14 mouse cellular contexts compared by ENCODE assay signal in genomic region chr8:45899783-45900182, GRCm38 (mm10). TPM values are rescaled to one million over a fixed set of nuclear protein-coding genes. Genes with fewer than 3 reads are reported as not detected.
A peak's percentile ranks its signal among the peaks of the same experiment; 100 is the strongest.
DNase-seq lines count a peak whose midpoint lies in the region; ATAC-seq and TF ChIP-seq lines count a peak whose summit lies in the region.
"Had no signal": no experiment of that assay in that cellular context is flagged by ENCODE, and none has a peak within 500 bp of the region (broad histone marks: within the 10 kb centered on the region; RNA-seq: fewer than 3 reads in every experiment).

No protein-coding gene starts in this region.

- H3K9ac ChIP-seq in liver, adult 2 months (ENCODE audit: low read depth, low read length) = no peak overlapping the region
- H3K9ac ChIP-seq in liver, embryonic 11.5 days (ENCODE audit: low read depth, low read length) = no peak overlapping the region
- no peak overlapping the region for H3K9ac ChIP-seq in midbrain, postnatal 0 days (replicated peaks; ENCODE audit: low read length, poor library complexity, severe bottlenecking)

- H3K4me1 ChIP-seq in liver, adult 2 months (ENCODE audit: control insufficient read depth, insufficient read depth, low read length) = no peaks in the 10 kb centered on the region
- H3K4me1 ChIP-seq in liver, embryonic 11.5 days (replicated peaks; ENCODE audit: control insufficient read depth, insufficient read depth, low read length) = no peaks in the 10 kb centered on the region
- no peaks in the 10 kb centered on the region for H3K4me1 ChIP-seq in midbrain, postnatal 0 days (ENCODE audit: insufficient read depth, low read length)

- DNase-seq in cerebellum, postnatal 14 days = peak; percentile 46 to 48
- DNase-seq in cerebellum, adult 9-10 months = no peak
- peak; percentile 8 for DNase-seq in liver, adult 2 months (ENCODE audit: extremely low read depth, low read depth, low spot score)
- DNase-seq in liver, embryonic 11.5 days (ENCODE audit: low spot score) = no peak
- DNase-seq in Muller cell, postnatal 12 days (ENCODE audit: inconsistent ontology term) = peak; percentile 87
- DNase-seq in midbrain, postnatal 0 days (ENCODE audit: low spot score) = peak; percentile 71
- DNase-seq in testis, postnatal 10 days (ENCODE audit: low spot score) = no peak
- DNase-seq in left cerebral cortex, postnatal 36 days (ENCODE audit: low spot score in 2 of 2) = no peak
- DNase-seq: cerebellum, postnatal 25 days; gastrocnemius, postnatal 10 days; kidney, adult 11 months; thymus, postnatal 36 days had no signal

- H3K9me3 ChIP-seq in liver, embryonic 11.5 days (ENCODE audit: control insufficient read depth, low read length) = no peaks in the 10 kb centered on the region
- no peaks in the 10 kb centered on the region for H3K9me3 ChIP-seq in midbrain, postnatal 0 days (ENCODE audit: low read length)

- H3K4me3 ChIP-seq in liver, adult 2 months (ENCODE audit: insufficient read depth, low read depth, low read length) = no peak overlapping the region
- no peak overlapping the region for H3K4me3 ChIP-seq in liver, embryonic 11.5 days (ENCODE audit: low read depth, low read length)
- no peak overlapping the region for H3K4me3 ChIP-seq in midbrain, postnatal 0 days (ENCODE audit: low read depth, low read length)
- H3K4me3 ChIP-seq: layer of hippocampus, adult 2 months had no signal

- no peak overlapping the region for H3K4me2 ChIP-seq in liver, embryonic 11.5 days
- H3K4me2 ChIP-seq in midbrain, postnatal 0 days (ENCODE audit: low read depth, low read length, poor library complexity, severe bottlenecking) = no peak overlapping the region

- H3K27ac ChIP-seq in liver, adult 2 months (replicated peaks; ENCODE audit: insufficient read depth, low read depth, low read length) = no peak overlapping the region
- no peak overlapping the region for H3K27ac ChIP-seq in liver, embryonic 11.5 days (ENCODE audit: low read depth, low read length)
- no peak overlapping the region for H3K27ac ChIP-seq in midbrain, postnatal 0 days (ENCODE audit: low read depth, low read length)
- H3K27ac ChIP-seq: layer of hippocampus, adult 2 months had no signal

- WGBS in liver, adult 2 months = 81% methylated on average over 3 of the region's 3 CpGs
- 77% methylated on average over 3 of the region's 3 CpGs for WGBS in liver, embryonic 11.5 days
- WGBS in midbrain, postnatal 0 days = 61% methylated on average over 3 of the region's 3 CpGs

- TF ChIP-seq CTCF in liver, adult 2 months (IDR thresholded peaks at IDR 0.05; ENCODE audit: low read depth, low read length) = no peak
- TF ChIP-seq CTCF in midbrain, postnatal 0 days (IDR thresholded peaks at IDR 0.05) = no peak

- H3K79me2 ChIP-seq in liver, adult 2 months (ENCODE audit: control insufficient read depth, insufficient read depth, low read length) = no peaks in the 10 kb centered on the region

- intact Hi-C loops in left cerebral cortex, postnatal 36 days (cut with DNase I) = no loop called here

- no peak for ATAC-seq in liver, embryonic 11.5 days (replicated peaks; ENCODE audit: low FRiP score)
- ATAC-seq in midbrain, postnatal 0 days (ENCODE audit: low FRiP score) = no peak; the same call in 1 of the 2 replicates

- 0 out of 2 replicates have a peak, but pooled peaks cover 3% of the 10 kb centered on the region for H3K27me3 ChIP-seq in liver, adult 2 months (ENCODE audit: control insufficient read depth, insufficient read depth, low read length)
- no peaks in the 10 kb centered on the region for H3K27me3 ChIP-seq in liver, embryonic 11.5 days (replicated peaks; ENCODE audit: control insufficient read depth, insufficient read depth, low read length)
- no peaks in the 10 kb centered on the region for H3K27me3 ChIP-seq in midbrain, postnatal 0 days (ENCODE audit: insufficient read depth, low read length)

- TF ChIP-seq POLR2A in liver, adult 2 months (IDR thresholded peaks at IDR 0.05; ENCODE audit: extremely low read depth, insufficient read depth, low read length) = no peak

- H3K36me3 ChIP-seq in liver, adult 2 months (ENCODE audit: control insufficient read depth, insufficient read depth, low read length) = no peaks in the 10 kb centered on the region
- no peaks in the 10 kb centered on the region for H3K36me3 ChIP-seq in liver, embryonic 11.5 days (ENCODE audit: control insufficient read depth, insufficient read depth, low read length)
- H3K36me3 ChIP-seq in midbrain, postnatal 0 days (ENCODE audit: insufficient read depth, low read length) = no peaks in the 10 kb centered on the region

RNA-seq across cellular contexts. Expression of gene Pdlim3, which starts 14.5 kb away (rescaled TPM):
- total RNA-seq in liver, adult 2 months (2014; rRNA removed) = 0.47 and 0.65 TPM in 2 replicates
- 0.42 and 0.66 TPM in 2 replicates for polyA plus RNA-seq in liver, adult 2 months (2012; rRNA removed)
- polyA plus RNA-seq in liver, embryonic 11.5 days (2014; fragmentation: Nextera tagmentation; extraction: Ambion mirVana) = 7.7 and 8.3 TPM in 2 replicates
- total RNA-seq in midbrain, postnatal 0 days (2014; rRNA removed) = 6.6 and 10.7 TPM in 2 replicates
- polyA plus RNA-seq in midbrain, postnatal 0 days (2015; fragmentation: Nextera tagmentation; extraction: Ambion mirVana) = 9.8 and 11.3 TPM in 2 replicates
- 1 to 10 TPM; 1.8 to 2.7 TPM for total RNA-seq in left cerebral cortex, postnatal 36 days (2021)

RNA-seq across cellular contexts. Expression of gene Ccdc110, which starts 34.6 kb away (rescaled TPM):
- total RNA-seq in liver, adult 2 months (2014; rRNA removed) = not detected in 2 replicates
- not detected in 2 replicates for polyA plus RNA-seq in liver, adult 2 months (2012; rRNA removed)
- not detected in 2 replicates for polyA plus RNA-seq in liver, embryonic 11.5 days (2014; fragmentation: Nextera tagmentation; extraction: Ambion mirVana)
- total RNA-seq in midbrain, postnatal 0 days (2014; rRNA removed) = 0.16 TPM in 1 of 2 replicates, not detected in the other
- 0.07 and 0.10 TPM in 2 replicates for polyA plus RNA-seq in midbrain, postnatal 0 days (2015; fragmentation: Nextera tagmentation; extraction: Ambion mirVana)
- 1 to 10 TPM; 1.3 to 1.8 TPM for total RNA-seq in left cerebral cortex, postnatal 36 days (2021)
- total RNA-seq: adrenal gland, postnatal 4 days; gastrocnemius, postnatal 10 days had no signal

Comparison
In these comparisons a context has a peak if more than half of its experiments do, and no peak if none do; other contexts are left out.
1. DNase-seq: peak in cerebellum, postnatal 14 days (2 of 2), liver, adult 2 months (single experiment), Muller cell, postnatal 12 days (single experiment) and midbrain, postnatal 0 days (single experiment); none in cerebellum, adult 9-10 months (single experiment), liver, embryonic 11.5 days (single experiment), testis, postnatal 10 days (single experiment) and left cerebral cortex, postnatal 36 days (0 of 2).